Comparison of ENCODE assay signal across 9 mouse cellular contexts in the genomic region with DNA sequence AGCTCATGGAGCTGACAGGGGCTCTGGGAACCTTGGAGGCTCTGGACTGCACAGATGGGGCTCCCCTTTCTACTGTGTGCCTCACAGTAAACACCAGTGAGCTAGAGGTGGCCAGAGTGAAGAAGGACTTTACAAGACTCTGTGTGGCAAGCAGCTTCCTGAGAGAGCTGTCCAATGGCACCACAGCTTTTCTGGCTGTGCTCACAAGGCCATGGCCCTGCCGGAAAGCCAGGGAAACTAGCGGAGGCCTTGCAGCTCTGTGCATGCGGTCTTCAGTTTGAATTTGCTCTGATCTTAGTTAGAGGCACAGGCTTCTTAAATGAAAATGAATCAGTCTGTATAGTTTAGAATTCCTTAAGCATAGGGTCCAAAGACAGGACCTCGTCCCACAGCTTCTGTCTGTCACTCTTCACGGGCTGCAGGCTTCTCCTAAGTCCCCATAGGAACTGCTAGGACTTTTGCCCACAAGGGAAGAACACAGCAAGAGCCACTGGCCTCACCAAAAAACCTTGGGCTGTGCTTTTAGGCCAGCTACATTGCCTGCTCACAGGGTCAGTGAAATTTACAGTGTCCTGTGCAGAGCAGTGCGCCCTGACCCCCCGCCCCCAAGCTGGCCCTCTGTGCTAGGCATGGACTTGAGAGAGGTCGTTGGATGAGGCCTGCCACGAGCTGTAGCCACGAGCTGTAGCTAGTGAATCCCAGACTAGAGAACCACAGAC.
DNase-seq lines count a peak whose midpoint lies in the region; ATAC-seq and TF ChIP-seq lines count a peak whose summit lies in the region.
"Had no signal": no experiment of that assay in that cellular context is flagged by ENCODE, and none has a peak within 500 bp of the region (broad histone marks: within the 10 kb centered on the region; RNA-seq: fewer than 3 reads in every experiment).

No protein-coding gene starts in this region.

- H3K4me3 ChIP-seq in forebrain, postnatal 0 days (ENCODE audit: low read depth, low read length): no peak overlapping the region
- H3K4me3 ChIP-seq in forebrain, embryonic 16.5 days (replicated peaks; ENCODE audit: low read length): no peak overlapping the region
- no peak overlapping the region for H3K4me3 ChIP-seq in testis, adult 2 months (ENCODE audit: control insufficient read depth, low read depth, low read length)
- H3K4me3 ChIP-seq in limb, embryonic 13.5 days: no peak overlapping the region
- no peak overlapping the region for H3K4me3 ChIP-seq in stomach, postnatal 0 days (ENCODE audit: low read depth, low read length)
- no peak overlapping the region for H3K4me3 ChIP-seq in forebrain, embryonic 12.5 days (replicated peaks)

- WGBS in forebrain, postnatal 0 days: 80% methylated on average over 10 of the region's 10 CpGs
- WGBS in forebrain, embryonic 16.5 days: 85% methylated on average over 10 of the region's 10 CpGs
- WGBS in limb, embryonic 13.5 days: 66% methylated on average over 10 of the region's 10 CpGs
- WGBS in stomach, postnatal 0 days: 57% methylated on average over 10 of the region's 10 CpGs
- WGBS in forebrain, embryonic 12.5 days: 84% methylated on average over 10 of the region's 10 CpGs

- no peaks in the 10 kb centered on the region for H3K9me3 ChIP-seq in forebrain, postnatal 0 days (ENCODE audit: low read length)
- no peaks in the 10 kb centered on the region for H3K9me3 ChIP-seq in forebrain, embryonic 16.5 days (ENCODE audit: control insufficient read depth, low read length)
- H3K9me3 ChIP-seq in limb, embryonic 13.5 days: no peaks in the 10 kb centered on the region
- H3K9me3 ChIP-seq in stomach, postnatal 0 days (ENCODE audit: control insufficient read depth, low read length): no peaks in the 10 kb centered on the region
- H3K9me3 ChIP-seq in forebrain, embryonic 12.5 days: no peaks in the 10 kb centered on the region

- no peak for TF ChIP-seq CTCF in forebrain, postnatal 0 days (IDR thresholded peaks at IDR 0.05; ENCODE audit: low read depth)
- TF ChIP-seq CTCF in testis, adult 2 months (IDR thresholded peaks at IDR 0.05; ENCODE audit: control insufficient read depth, insufficient read depth, insufficient replicate concordance, low read depth, low read length): no peak
- TF ChIP-seq CTCF in stomach, postnatal 0 days (IDR thresholded peaks at IDR 0.05; ENCODE audit: low read depth): no peak

- DNase-seq in forebrain, postnatal 0 days: no peak
- no peak for DNase-seq in testis, postnatal 14 days (ENCODE audit: low spot score)
- no peak for DNase-seq in stomach, postnatal 0 days (ENCODE audit: low spot score)
- DNase-seq in layer of hippocampus, adult 9-11 months: no peak
- DNase-seq: right cerebral cortex, postnatal 14 days had no signal

- no peak for TF ChIP-seq POLR2A in testis, adult 2 months (IDR thresholded peaks at IDR 0.05; ENCODE audit: control insufficient read depth, low read depth, low read length)

- H3K4me1 ChIP-seq in forebrain, postnatal 0 days (ENCODE audit: insufficient read depth): no peaks in the 10 kb centered on the region
- no peaks in the 10 kb centered on the region for H3K4me1 ChIP-seq in forebrain, embryonic 16.5 days (replicated peaks; ENCODE audit: control insufficient read depth, insufficient read depth, low read length)
- peaks cover 5% of the 10 kb centered on the region; the same call in 1 of the 2 replicates for H3K4me1 ChIP-seq in testis, adult 2 months (ENCODE audit: control insufficient read depth, insufficient read depth, low read length)
- H3K4me1 ChIP-seq in limb, embryonic 13.5 days: peaks cover 28% of the 10 kb centered on the region
- peaks cover 12% of the 10 kb centered on the region; the same call in 1 of the 2 replicates for H3K4me1 ChIP-seq in stomach, postnatal 0 days (replicated peaks; ENCODE audit: control insufficient read depth, insufficient read depth)
- peaks cover 17% of the 10 kb centered on the region for H3K4me1 ChIP-seq in forebrain, embryonic 12.5 days

- H3K9ac ChIP-seq in forebrain, postnatal 0 days: no peak overlapping the region
- no peak overlapping the region for H3K9ac ChIP-seq in forebrain, embryonic 16.5 days (replicated peaks; ENCODE audit: low read depth, low read length)
- no peak overlapping the region; the same call in 1 of the 2 replicates for H3K9ac ChIP-seq in limb, embryonic 13.5 days
- H3K9ac ChIP-seq in stomach, postnatal 0 days (ENCODE audit: low read length): peak overlapping the region; percentile 35; the same call in 1 of the 2 replicates
- no peak overlapping the region for H3K9ac ChIP-seq in forebrain, embryonic 12.5 days

- 0 out of 2 replicates have a peak, but pooled peaks have one; percentile 6 for ATAC-seq in forebrain, postnatal 0 days
- no peak for ATAC-seq in forebrain, embryonic 16.5 days
- ATAC-seq in limb, embryonic 13.5 days (ENCODE audit: low FRiP score, low read depth): no peak
- no peak for ATAC-seq in stomach, postnatal 0 days (ENCODE audit: low FRiP score, low TSS enrichment)
- ATAC-seq in forebrain, embryonic 12.5 days (ENCODE audit: low FRiP score): no peak

- H3K27ac ChIP-seq in forebrain, postnatal 0 days (ENCODE audit: low read depth, low read length): no peak overlapping the region
- no peak overlapping the region for H3K27ac ChIP-seq in forebrain, embryonic 16.5 days (ENCODE audit: low read length)
- H3K27ac ChIP-seq in testis, adult 2 months (ENCODE audit: control insufficient read depth, insufficient read depth, low read depth, low read length): peak overlapping the region; percentile 67
- H3K27ac ChIP-seq in limb, embryonic 13.5 days: peak overlapping the region; percentile 69; the same call in 1 of the 2 replicates
- peak overlapping the region; percentile 93 for H3K27ac ChIP-seq in stomach, postnatal 0 days (replicated peaks)
- no peak overlapping the region for H3K27ac ChIP-seq in forebrain, embryonic 12.5 days

- H3K27me3 ChIP-seq in forebrain, postnatal 0 days (ENCODE audit: insufficient read depth, low read length): no peaks in the 10 kb centered on the region
- no peaks in the 10 kb centered on the region for H3K27me3 ChIP-seq in forebrain, embryonic 16.5 days (replicated peaks; ENCODE audit: control insufficient read depth, insufficient read depth, low read length)
- no peaks in the 10 kb centered on the region for H3K27me3 ChIP-seq in testis, adult 2 months (ENCODE audit: control insufficient read depth, insufficient read depth, low read length)
- no peaks in the 10 kb centered on the region for H3K27me3 ChIP-seq in limb, embryonic 13.5 days
- H3K27me3 ChIP-seq in stomach, postnatal 0 days (ENCODE audit: control insufficient read depth, insufficient read depth, low read length): no peaks in the 10 kb centered on the region
- H3K27me3 ChIP-seq in forebrain, embryonic 12.5 days: no peaks in the 10 kb centered on the region

- H3K4me2 ChIP-seq in forebrain, postnatal 0 days (ENCODE audit: low read depth): no peak overlapping the region
- H3K4me2 ChIP-seq in forebrain, embryonic 16.5 days (ENCODE audit: low read length): no peak overlapping the region
- H3K4me2 ChIP-seq in limb, embryonic 13.5 days (replicated peaks): no peak overlapping the region
- H3K4me2 ChIP-seq in stomach, postnatal 0 days (replicated peaks; ENCODE audit: low read depth): no peak overlapping the region
- no peak overlapping the region for H3K4me2 ChIP-seq in forebrain, embryonic 12.5 days

- no peaks in the 10 kb centered on the region for H3K36me3 ChIP-seq in forebrain, postnatal 0 days (ENCODE audit: insufficient read depth)
- no peaks in the 10 kb centered on the region for H3K36me3 ChIP-seq in forebrain, embryonic 16.5 days (ENCODE audit: control insufficient read depth, insufficient read depth)
- H3K36me3 ChIP-seq in testis, adult 2 months (ENCODE audit: control insufficient read depth, insufficient read depth, low read length): no peaks in the 10 kb centered on the region
- no peaks in the 10 kb centered on the region for H3K36me3 ChIP-seq in limb, embryonic 13.5 days
- H3K36me3 ChIP-seq in stomach, postnatal 0 days (ENCODE audit: control insufficient read depth, insufficient read depth, low read length): no peaks in the 10 kb centered on the region
- no peaks in the 10 kb centered on the region for H3K36me3 ChIP-seq in forebrain, embryonic 12.5 days (replicated peaks)

- no peak for TF ChIP-seq EP300 in stomach, postnatal 0 days (optimal IDR thresholded peaks at IDR 0.05)

Comparison
In these comparisons a context has a peak if more than half of its experiments do, and no peak if none do; other contexts are left out.
1. H3K27ac ChIP-seq: peak in testis, adult 2 months (single experiment), limb, embryonic 13.5 days (single experiment) and stomach, postnatal 0 days (single experiment); none in forebrain, postnatal 0 days (single experiment), forebrain, embryonic 16.5 days (single experiment) and forebrain, embryonic 12.5 days (single experiment).